Mouse (Mus musculus) spleen, postnatal 14 days (tissue): ENCODE measurements around the gene Ube2n.
"Not testable (repeated sequence)": the region's sequence is repeated elsewhere in the genome, so short reads cannot be mapped to it uniquely, and the experiment has no call there.

ENCODE experiments used
- DNase-seq, 2 experiments: peaks; one replicate each; pipeline ENCODE4 v3.0.0; 2021 to 2022; ENCODE audit warnings: low spot score in 2 of 2

Gene Ube2n

GRCm38 (mm10) chr10:95525037-95525675 lies 10.2 kb downstream of the Ube2n start:
- DNase-seq = no peak

GRCm38 (mm10) chr10:95525871-95526270 lies 10.9 kb downstream of the Ube2n start:
- DNase-seq = no peak

GRCm38 (mm10) chr10:95526495-95527122 lies 11.7 kb downstream of the Ube2n start:
- DNase-seq = no peak

- DNase-seq = no peak
Observed at GRCm38 (mm10) chr10:95530551-95531121, 15.7 kb downstream of the Ube2n start.

GRCm38 (mm10) chr10:95532916-95533315 lies 18.0 kb downstream of the Ube2n start:
- no peak for DNase-seq

GRCm38 (mm10) chr10:95533382-95533781 lies 18.4 kb downstream of the Ube2n start:
- no peak for DNase-seq

- DNase-seq = no peak
Observed at GRCm38 (mm10) chr10:95535399-95536221, 20.7 kb downstream of the Ube2n start.

GRCm38 (mm10) chr10:95536222-95536541 lies 21.2 kb downstream of the Ube2n start:
- DNase-seq = no peak

- no peak for DNase-seq
Observed at GRCm38 (mm10) chr10:95539260-95539659, 24.3 kb downstream of the Ube2n start.

- no peak for DNase-seq
Observed at GRCm38 (mm10) chr10:95539841-95540240, 24.9 kb downstream of the Ube2n start.

GRCm38 (mm10) chr10:95542916-95543315 lies 28.0 kb downstream of the Ube2n start:
- no peak for DNase-seq

GRCm38 (mm10) chr10:95543377-95543776 lies 28.4 kb downstream of the Ube2n start:
- no peak for DNase-seq

- DNase-seq = no peak
Observed at GRCm38 (mm10) chr10:95544004-95544403, 29.1 kb downstream of the Ube2n start.

GRCm38 (mm10) chr10:95544651-95545050 lies 29.7 kb downstream of the Ube2n start:
- DNase-seq = no peak

- no peak for DNase-seq
Observed at GRCm38 (mm10) chr10:95545051-95545450, 30.1 kb downstream of the Ube2n start.

- no peak for DNase-seq
Observed at GRCm38 (mm10) chr10:95546178-95546577, 31.2 kb downstream of the Ube2n start.

- no peak for DNase-seq
Observed at GRCm38 (mm10) chr10:95548154-95548826, 33.3 kb downstream of the Ube2n start.

- DNase-seq = not testable (repeated sequence)
Observed at GRCm38 (mm10) chr10:95549080-95549479, 34.1 kb downstream of the Ube2n start.

GRCm38 (mm10) chr10:95550506-95550905 lies 35.6 kb downstream of the Ube2n start:
- DNase-seq = no peak

GRCm38 (mm10) chr10:95551752-95552151 lies 36.8 kb downstream of the Ube2n start:
- DNase-seq = no peak

GRCm38 (mm10) chr10:95552326-95552725 lies 37.4 kb downstream of the Ube2n start:
- DNase-seq = no peak

GRCm38 (mm10) chr10:95555866-95556265 lies 40.9 kb downstream of the Ube2n start:
- DNase-seq = no peak
